Mouse (Mus musculus) common myeloid progenitor, adult 5-6 weeks (primary cell): ENCODE data around the gene Serpina1d. TPM values are rescaled to one million over a fixed set of nuclear protein-coding genes. Genes with fewer than 3 reads are reported as not detected.
"Not testable (repeated sequence)": the region's sequence is repeated elsewhere in the genome, so short reads cannot be mapped to it uniquely, and the experiment has no call there.

Experiments
- ATAC-seq: replicated peaks from 2 replicates; pipeline ENCODE4 v1.8.0; 2016; ENCODE audit warnings: low read depth, mild to moderate bottlenecking, moderate TSS enrichment, inconsistent platforms; ENCODE audit not compliant: poor library complexity, severe bottlenecking
- total RNA-seq: library from RNA; stranded (forward); fragments of 200-1000, 187-1606 nt; gene quantifications from 2 replicates; pipeline ENCODE4 v1.2.3, GENCODE M21; 2017

The Serpina1d gene
- total RNA-seq, result not detected in 2 replicates

GRCm38 (mm10) chr12:103773246-103773851, at the start of gene Serpina1d:
Gene Serpina1d (minus strand): TSS chr12:103773592.
- ATAC-seq, result not testable (repeated sequence)

DNA sequence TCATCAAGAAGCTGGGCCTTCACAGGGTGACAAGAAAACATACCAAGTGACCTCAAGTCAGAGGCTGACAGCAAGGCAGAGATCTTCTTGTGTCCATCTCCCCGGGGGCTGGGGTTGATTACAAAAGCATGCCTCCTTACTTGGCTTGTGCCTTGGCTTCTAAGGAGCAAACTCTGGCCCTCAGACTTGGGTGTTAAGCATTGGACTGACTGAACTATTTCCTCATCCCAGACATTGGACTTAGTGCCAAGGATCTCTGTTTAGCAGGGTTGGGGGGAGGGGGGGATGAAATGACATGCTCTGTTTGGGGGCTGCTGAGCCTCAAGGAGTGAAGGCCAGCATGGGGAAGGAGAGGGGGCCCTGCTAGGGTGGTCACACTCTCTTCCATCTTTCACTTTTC, 2.8 kb downstream of the Serpina1d start:
- not testable (repeated sequence) for ATAC-seq

- ATAC-seq, result not testable (repeated sequence)
Observed at GRCm38 (mm10) chr12:103763083-103763482, 10.3 kb downstream of the Serpina1d start.

- ATAC-seq, result not testable (repeated sequence)
Observed at GRCm38 (mm10) chr12:103760316-103760715, 13.1 kb downstream of the Serpina1d start.

DNA sequence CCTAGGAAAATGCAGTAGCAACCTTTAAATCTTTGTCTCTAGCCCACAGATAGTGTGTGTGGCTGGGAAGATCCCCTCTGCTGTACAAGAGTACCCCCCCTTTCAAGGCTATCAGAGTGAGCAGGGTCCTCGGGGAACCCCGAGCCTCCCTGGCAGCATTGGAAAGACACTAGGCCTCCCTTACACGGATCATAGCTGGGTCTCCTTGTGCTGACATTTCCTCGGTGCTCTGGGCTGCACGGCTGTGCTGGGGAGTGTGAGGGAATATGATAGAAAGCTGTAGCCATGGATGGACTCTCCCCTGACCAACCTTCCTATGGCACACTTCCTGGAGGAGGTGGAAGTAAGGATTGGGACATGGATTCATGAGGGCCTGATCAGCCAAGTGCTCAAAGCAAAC, 27.4 kb downstream of the Serpina1d start:
- ATAC-seq, result not testable (repeated sequence)

DNA sequence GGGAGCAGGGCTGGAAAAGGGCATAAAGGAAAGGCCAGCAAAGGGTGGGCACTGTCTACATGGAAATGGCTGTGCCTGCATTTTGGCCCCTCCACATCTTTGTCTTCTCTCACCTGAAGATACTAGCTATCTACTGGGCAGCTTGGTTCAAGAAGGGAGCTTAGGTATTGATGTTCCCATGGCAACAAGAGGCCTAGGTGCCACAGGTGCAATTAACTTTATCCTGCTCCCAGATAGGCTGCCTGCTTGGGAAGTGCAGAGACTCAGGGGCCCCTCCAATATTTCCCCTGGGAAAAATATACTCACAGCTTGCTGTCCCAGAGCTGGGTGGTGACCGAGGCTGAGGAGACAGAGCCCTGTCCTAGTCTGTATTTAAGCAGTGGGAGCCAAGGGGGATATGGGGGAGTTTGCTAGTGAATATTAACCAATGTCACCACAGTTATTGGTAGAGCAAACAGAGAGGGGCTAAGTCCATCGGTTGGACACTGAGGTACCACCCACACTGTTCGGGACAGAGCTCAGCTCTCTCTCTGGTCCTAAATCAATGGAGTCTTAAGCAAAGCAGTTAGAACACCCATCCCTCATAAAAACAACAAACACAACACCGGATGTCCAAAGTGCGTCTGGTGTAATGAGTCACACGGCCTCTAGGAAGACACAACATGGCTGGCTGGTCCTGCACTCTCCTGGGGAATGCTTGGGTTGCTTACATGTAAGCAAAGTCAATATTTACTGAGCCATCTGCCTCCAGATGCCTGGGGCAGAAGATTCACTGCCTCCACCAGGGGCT, 35.4 kb downstream of the Serpina1d start:
- not testable (repeated sequence) for ATAC-seq

DNA sequence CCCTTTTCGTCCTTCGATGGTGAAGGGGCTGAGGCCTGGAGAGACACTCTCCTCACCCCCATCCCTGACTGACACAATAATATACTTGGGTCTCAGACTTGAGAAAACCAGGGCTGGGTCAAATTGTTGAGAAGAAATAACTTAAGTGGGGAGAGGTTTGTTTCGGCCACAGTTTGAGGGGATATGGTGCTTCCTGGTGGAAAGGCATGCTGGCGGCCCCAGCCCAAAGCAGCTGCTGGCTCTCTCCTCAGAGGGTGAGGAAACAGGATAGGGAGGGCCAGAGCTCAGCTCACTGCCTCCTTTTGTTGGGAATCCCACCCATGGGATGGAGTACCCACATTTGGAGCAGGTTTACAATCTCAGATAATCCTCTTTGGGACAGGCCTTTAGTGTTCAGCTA, 37.8 kb downstream of the Serpina1d start:
- ATAC-seq, result not testable (repeated sequence)

GRCm38 (mm10) chr12:103735101-103735500, 38.3 kb downstream of the Serpina1d start:
- not testable (repeated sequence) for ATAC-seq

Other genes starting within 250 kb of the Serpina1d start
- 0.59 TPM in 1 of 2 replicates, not detected in the other for gene Ppp4r4, start 241.3 kb downstream of the Serpina1d start, total RNA-seq
- gene Serpina10, start 142.1 kb downstream of the Serpina1d start, total RNA-seq, result not detected in 2 replicates
- not detected in 2 replicates for gene Serpina6, start 116.4 kb downstream of the Serpina1d start, total RNA-seq
- gene Serpina16, start 97.5 kb downstream of the Serpina1d start, total RNA-seq, result not detected in 2 replicates
- gene Serpina1f, start 78.1 kb downstream of the Serpina1d start, total RNA-seq, result not detected in 2 replicates
- gene Serpina1b, start 56.8 kb upstream of the Serpina1d start, total RNA-seq, result not detected in 2 replicates
- gene Serpina1a, start 90.0 kb upstream of the Serpina1d start, total RNA-seq, result not detected in 2 replicates
- not detected in 2 replicates for gene Serpina1c, start 131.3 kb upstream of the Serpina1d start, total RNA-seq
- not detected in 2 replicates for gene Serpina1e, start 185.4 kb upstream of the Serpina1d start, total RNA-seq
- gene Serpina11, start 216.4 kb upstream of the Serpina1d start, total RNA-seq, result not detected in 2 replicates
- not detected in 2 replicates for gene Serpina9, start 240.2 kb upstream of the Serpina1d start, total RNA-seq